Mouse (Mus musculus) liver, adult 2 months (tissue): Measurements from ENCODE around the gene Dnajc14.

Experiments
- CTCF ChIP-seq: fragments of 200-500 bp; IDR thresholded peaks from 2 replicates; pipeline ENCODE4 v1.5.1; 2011; ENCODE audit warnings: low read depth, low read length, control low read depth
- POLR2A ChIP-seq: fragments of 200-500 bp; IDR thresholded peaks from 2 replicates; pipeline ENCODE4 v1.6.1; 2011; ENCODE audit warnings: low read length, control low read depth; ENCODE audit not compliant: insufficient read depth; ENCODE audit errors: extremely low read depth

- TF ChIP-seq POLR2A (peak; percentile 71), CTCF (peak; percentile 20; the same call in 1 of the 2 replicates)
Measured at GRCm38 (mm10) chr10:128805092-128806000, 1.5 kb downstream of the Dnajc14 start.
